Mouse (Mus musculus): ENCODE data around the gene Espn. TPM values are rescaled to one million over a fixed set of nuclear protein-coding genes. Genes with fewer than 3 reads are reported as not detected.
A peak's percentile ranks its signal among the peaks of the same experiment; 100 is the strongest.

Espn gene
- polyA plus RNA-seq, 1 experiment from 2014 or later = 2.0 TPM

DNA sequence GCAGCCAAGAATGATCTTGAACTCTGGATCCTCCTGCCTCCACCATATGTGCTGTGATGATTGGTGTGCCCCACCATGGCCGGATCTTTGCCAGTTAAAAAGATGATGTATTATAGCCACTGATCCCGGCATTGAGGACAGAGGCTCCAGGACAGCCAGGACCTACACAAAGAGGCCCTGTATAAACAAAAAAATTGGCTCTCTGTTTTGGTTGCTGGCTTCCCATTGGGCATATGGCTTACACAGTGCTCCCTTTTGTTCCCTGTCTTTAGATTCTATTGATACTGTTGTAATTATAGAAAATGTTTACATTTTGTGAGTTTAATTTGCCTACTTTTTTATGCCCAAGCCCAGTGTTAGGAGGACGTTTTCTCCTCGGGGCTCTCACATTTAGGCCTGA is 40.4 kb upstream of the Espn start:
- Histone ChIP-seq H3K27ac (ENCODE audit: low read length) (no peak overlapping the region), H3K9me3 (ENCODE audit: low read length) (no peaks in the 10 kb centered on the region), H3K4me3 (ENCODE audit: low read depth, low read length) (no peak overlapping the region), H3K36me3 (ENCODE audit: insufficient read depth, low read length) (no peaks in the 10 kb centered on the region), H3K4me2 (replicated peaks; ENCODE audit: low read depth, low read length) (no peak overlapping the region), H3K9ac (replicated peaks; ENCODE audit: low read depth) (no peak overlapping the region), H3K4me1 (ENCODE audit: insufficient read depth, low read depth, low read length) (no peaks in the 10 kb centered on the region), H3K27me3 (replicated peaks; ENCODE audit: insufficient read depth, low read length) (no peaks in the 10 kb centered on the region)
- no peak for TF ChIP-seq EP300 (IDR thresholded peaks at IDR 0.05)
- no peak for TF ChIP-seq CTCF (IDR thresholded peaks at IDR 0.05)
- DNase-seq (ENCODE audit: low spot score) (no peak), ATAC-seq (no peak)
- 26% methylated on average over 4 of the region's 4 CpGs for WGBS

DNA sequence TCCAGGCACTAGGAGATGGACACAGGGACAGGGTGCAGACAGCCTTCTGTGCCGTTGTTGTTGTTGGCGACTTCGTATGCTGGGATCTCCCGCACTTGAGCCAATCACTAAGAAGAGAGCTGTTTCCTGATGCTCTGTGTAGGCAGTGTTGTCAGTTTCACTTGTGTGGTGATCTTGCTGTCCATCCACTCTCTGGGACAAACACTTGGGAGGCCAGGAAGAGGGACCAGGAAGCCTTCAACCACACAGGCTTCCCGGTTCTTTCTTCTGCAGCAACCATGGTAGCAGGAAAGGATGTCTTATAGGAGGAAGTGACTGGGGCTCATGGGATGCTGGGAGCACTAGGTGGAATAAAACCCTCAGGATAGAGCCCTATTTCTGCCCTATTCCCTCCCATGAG is 38.5 kb upstream of the Espn start:
- ATAC-seq = no peak
- Histone ChIP-seq H3K27ac (ENCODE audit: low read length) (peak overlapping the region; percentile 57), H3K27me3 (replicated peaks; ENCODE audit: insufficient read depth, low read length) (no peaks in the 10 kb centered on the region), H3K9me3 (ENCODE audit: low read length) (no peaks in the 10 kb centered on the region), H3K36me3 (ENCODE audit: insufficient read depth, low read length) (no peaks in the 10 kb centered on the region), H3K9ac (replicated peaks; ENCODE audit: low read depth) (no peak overlapping the region), H3K4me3 (ENCODE audit: low read depth, low read length) (no peak overlapping the region), H3K4me2 (replicated peaks; ENCODE audit: low read depth, low read length) (no peak overlapping the region), H3K4me1 (ENCODE audit: insufficient read depth, low read depth, low read length) (peaks cover 11% of the 10 kb centered on the region; the same call in 1 of the 2 replicates)
- 51% methylated on average over 5 of the region's 5 CpGs for WGBS
- DNase-seq (ENCODE audit: low spot score) = no peak
- TF ChIP-seq EP300 (IDR thresholded peaks at IDR 0.05) (no peak), CTCF (IDR thresholded peaks at IDR 0.05) (no peak)

GRCm38 (mm10) chr4:152190096-152190653 is 38.0 kb upstream of the Espn start:
- Histone ChIP-seq H3K27ac (ENCODE audit: low read length) (no peak overlapping the region; the same call in 1 of the 2 replicates), H3K36me3 (ENCODE audit: insufficient read depth, low read length) (no peaks in the 10 kb centered on the region), H3K27me3 (replicated peaks; ENCODE audit: insufficient read depth, low read length) (no peaks in the 10 kb centered on the region), H3K9ac (replicated peaks; ENCODE audit: low read depth) (no peak overlapping the region), H3K4me2 (replicated peaks; ENCODE audit: low read depth, low read length) (no peak overlapping the region), H3K4me1 (ENCODE audit: insufficient read depth, low read depth, low read length) (peaks cover 12% of the 10 kb centered on the region; the same call in 1 of the 2 replicates), H3K4me3 (ENCODE audit: low read depth, low read length) (no peak overlapping the region), H3K9me3 (ENCODE audit: low read length) (no peaks in the 10 kb centered on the region)
- WGBS = 67% methylated on average over 11 of the region's 11 CpGs
- TF ChIP-seq EP300 (IDR thresholded peaks at IDR 0.05) = no peak
- TF ChIP-seq CTCF (IDR thresholded peaks at IDR 0.05) = no peak
- no peak for ATAC-seq
- DNase-seq (ENCODE audit: low spot score) = no peak

- no peak overlapping the region for H3K4me2 ChIP-seq (replicated peaks; ENCODE audit: low read depth, low read length)
- H3K9ac ChIP-seq (replicated peaks; ENCODE audit: low read depth) = no peak overlapping the region
- no peak for ATAC-seq
- no peaks in the 10 kb centered on the region for H3K9me3 ChIP-seq (ENCODE audit: low read length)
- TF ChIP-seq CTCF (IDR thresholded peaks at IDR 0.05) (no peak), EP300 (IDR thresholded peaks at IDR 0.05) (no peak)
- no peak overlapping the region for H3K27ac ChIP-seq (ENCODE audit: low read length)
- H3K36me3 ChIP-seq (ENCODE audit: insufficient read depth, low read length) = no peaks in the 10 kb centered on the region
- WGBS = 77% methylated on average over 4 of the region's 4 CpGs
- DNase-seq (ENCODE audit: low spot score) = no peak
- H3K27me3 ChIP-seq (replicated peaks; ENCODE audit: insufficient read depth, low read length) = no peaks in the 10 kb centered on the region
- H3K4me3 ChIP-seq (ENCODE audit: low read depth, low read length) = no peak overlapping the region
- peaks cover 12% of the 10 kb centered on the region; the same call in 1 of the 2 replicates for H3K4me1 ChIP-seq (ENCODE audit: insufficient read depth, low read depth, low read length)
These were observed 37.5 kb upstream of the Espn start for GRCm38 (mm10) chr4:152189691-152190090.

DNA sequence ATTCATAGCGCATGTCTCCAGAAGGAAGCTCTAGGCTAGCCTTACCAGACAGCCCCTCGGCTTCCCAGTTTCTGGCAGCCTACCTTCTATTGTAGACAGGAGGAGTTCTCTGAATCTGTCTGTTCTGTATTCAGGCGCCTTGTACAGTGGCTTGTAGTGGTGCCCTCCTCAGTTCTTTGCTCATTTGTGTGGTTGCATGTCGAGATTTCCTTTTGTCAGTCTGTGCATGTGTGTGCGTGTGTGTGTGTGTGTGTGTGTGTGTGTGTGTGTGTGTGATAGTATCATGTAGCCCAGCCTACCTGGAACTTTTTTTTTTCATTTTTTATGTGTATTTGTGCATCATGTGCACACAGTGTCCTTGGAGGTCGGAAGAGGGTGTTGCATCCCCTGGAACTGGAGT is 36.9 kb upstream of the Espn start:
- H3K4me2 ChIP-seq (replicated peaks; ENCODE audit: low read depth, low read length) = no peak overlapping the region
- no peak overlapping the region for H3K9ac ChIP-seq (replicated peaks; ENCODE audit: low read depth)
- H3K36me3 ChIP-seq (ENCODE audit: insufficient read depth, low read length) = no peaks in the 10 kb centered on the region
- no peaks in the 10 kb centered on the region for H3K27me3 ChIP-seq (replicated peaks; ENCODE audit: insufficient read depth, low read length)
- ATAC-seq (no peak), DNase-seq (ENCODE audit: low spot score) (no peak)
- H3K9me3 ChIP-seq (ENCODE audit: low read length) = no peaks in the 10 kb centered on the region
- no peak overlapping the region for H3K27ac ChIP-seq (ENCODE audit: low read length)
- peaks cover 12% of the 10 kb centered on the region; the same call in 1 of the 2 replicates for H3K4me1 ChIP-seq (ENCODE audit: insufficient read depth, low read depth, low read length)
- H3K4me3 ChIP-seq (ENCODE audit: low read depth, low read length) = no peak overlapping the region
- WGBS = 90% methylated on average over 6 of the region's 6 CpGs
- TF ChIP-seq EP300 (IDR thresholded peaks at IDR 0.05) = no peak
- TF ChIP-seq CTCF (IDR thresholded peaks at IDR 0.05) = no peak

DNA sequence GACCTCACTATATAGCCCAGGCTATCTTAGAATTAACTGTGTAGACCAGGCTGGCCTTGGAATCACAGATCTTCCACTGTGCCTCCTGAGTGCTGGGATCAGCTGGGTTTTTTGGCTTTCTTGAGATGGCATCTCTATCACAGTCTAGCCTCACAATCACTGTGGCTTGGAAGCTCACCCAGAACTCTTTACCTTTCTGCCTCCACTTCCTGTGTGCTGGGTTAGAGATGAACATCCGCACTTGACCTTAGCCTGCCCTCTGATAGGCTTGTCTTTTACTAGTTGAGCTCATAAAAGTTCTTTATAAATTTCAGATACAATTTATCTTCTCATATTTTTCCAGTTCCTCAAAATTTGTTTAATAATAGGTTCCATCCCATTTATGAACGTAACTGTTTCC is 36.5 kb upstream of the Espn start:
- no peak overlapping the region for H3K4me2 ChIP-seq (replicated peaks; ENCODE audit: low read depth, low read length)
- 92% methylated on average over 2 of the region's 2 CpGs for WGBS
- H3K4me1 ChIP-seq (ENCODE audit: insufficient read depth, low read depth, low read length) = peaks cover 12% of the 10 kb centered on the region; the same call in 1 of the 2 replicates
- DNase-seq (ENCODE audit: low spot score) = no peak
- H3K9me3 ChIP-seq (ENCODE audit: low read length) = no peaks in the 10 kb centered on the region
- no peak overlapping the region for H3K27ac ChIP-seq (ENCODE audit: low read length)
- no peak overlapping the region for H3K9ac ChIP-seq (replicated peaks; ENCODE audit: low read depth)
- no peak for TF ChIP-seq EP300 (IDR thresholded peaks at IDR 0.05)
- no peak for TF ChIP-seq CTCF (IDR thresholded peaks at IDR 0.05)
- no peak for ATAC-seq
- no peak overlapping the region for H3K4me3 ChIP-seq (ENCODE audit: low read depth, low read length)
- H3K36me3 ChIP-seq (ENCODE audit: insufficient read depth, low read length) = no peaks in the 10 kb centered on the region
- H3K27me3 ChIP-seq (replicated peaks; ENCODE audit: insufficient read depth, low read length) = no peaks in the 10 kb centered on the region

- no peaks in the 10 kb centered on the region for H3K36me3 ChIP-seq (ENCODE audit: insufficient read depth, low read length)
- no peaks in the 10 kb centered on the region for H3K9me3 ChIP-seq (ENCODE audit: low read length)
- no peak overlapping the region for H3K4me3 ChIP-seq (ENCODE audit: low read depth, low read length)
- DNase-seq (ENCODE audit: low spot score) = no peak
- 68% methylated on average over 9 of the region's 9 CpGs for WGBS
- peaks cover 12% of the 10 kb centered on the region; the same call in 1 of the 2 replicates for H3K4me1 ChIP-seq (ENCODE audit: insufficient read depth, low read depth, low read length)
- TF ChIP-seq EP300 (IDR thresholded peaks at IDR 0.05) (no peak), CTCF (IDR thresholded peaks at IDR 0.05) (no peak)
- H3K9ac ChIP-seq (replicated peaks; ENCODE audit: low read depth) = no peak overlapping the region
- H3K4me2 ChIP-seq (replicated peaks; ENCODE audit: low read depth, low read length) = no peak overlapping the region
- H3K27ac ChIP-seq (ENCODE audit: low read length) = no peak overlapping the region
- no peaks in the 10 kb centered on the region for H3K27me3 ChIP-seq (replicated peaks; ENCODE audit: insufficient read depth, low read length)
- no peak for ATAC-seq
These were observed 35.0 kb upstream of the Espn start for GRCm38 (mm10) chr4:152187142-152187541.

Measured in lung, postnatal 0 days (tissue).